Mouse (Mus musculus): Measurements from ENCODE around the gene Adamts18. TPM values are rescaled to one million over a fixed set of nuclear protein-coding genes. Genes with fewer than 3 reads are reported as not detected.
"Not testable (repeated sequence)": the region's sequence is repeated elsewhere in the genome, so short reads cannot be mapped to it uniquely, and the experiment has no call there.

Adamts18 gene
- total RNA-seq, 2 experiments from 2014 or later = 0.28 to 0.32 TPM

GRCm38 (mm10) chr8:113838211-113838610 is 10.3 kb downstream of the Adamts18 start:
- no peak for DNase-seq

DNA sequence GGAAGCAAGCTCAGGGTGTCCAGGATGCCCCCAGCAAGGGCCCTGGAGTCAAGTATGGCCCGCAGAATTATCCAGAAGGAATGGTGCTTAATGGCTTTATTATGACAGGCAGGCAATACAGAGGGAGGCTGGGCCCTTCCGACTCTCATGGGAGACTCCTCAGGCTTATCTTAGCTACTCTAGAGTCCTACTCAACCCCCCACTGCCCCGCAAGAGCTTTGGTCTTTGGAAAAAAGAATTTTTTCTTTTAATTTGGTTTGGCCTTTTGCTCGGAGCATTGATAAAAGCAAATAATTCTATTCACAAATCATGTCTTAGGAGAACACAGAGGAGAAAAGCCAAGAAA is 11.0 kb downstream of the Adamts18 start:
- DNase-seq = no peak

DNA sequence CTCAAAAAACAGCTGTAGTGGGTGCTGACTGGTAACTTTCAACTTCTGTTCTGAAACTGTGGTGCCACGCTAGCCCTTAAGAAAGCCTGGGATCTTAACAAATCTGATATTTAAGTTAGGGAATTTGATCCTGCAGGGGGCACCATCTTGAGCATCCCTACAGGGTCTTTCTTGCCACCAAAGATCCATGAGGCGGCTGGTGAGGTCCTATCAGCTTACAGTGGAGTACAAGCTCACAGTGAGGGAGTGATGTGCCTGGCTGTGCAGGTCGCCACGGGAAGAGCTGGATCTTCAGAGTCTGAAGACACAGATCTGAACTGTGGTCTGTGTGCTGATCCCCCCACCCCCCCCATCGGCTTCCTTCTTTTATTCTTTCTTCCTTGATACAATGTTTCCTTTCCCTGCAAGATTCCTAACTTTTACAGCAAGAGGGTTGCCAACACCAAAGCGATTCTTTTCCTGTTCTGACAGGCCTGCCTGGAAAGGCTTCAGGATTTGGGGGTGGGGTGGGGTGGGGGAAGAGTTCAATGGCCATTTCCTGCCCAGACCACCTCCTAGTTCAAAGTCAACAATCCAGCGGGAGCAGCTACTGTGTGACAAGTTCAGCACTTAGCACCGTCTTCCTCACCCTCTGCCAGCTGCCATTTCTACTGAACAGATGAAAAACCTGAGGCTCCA is 11.5 kb downstream of the Adamts18 start:
- DNase-seq = no peak

GRCm38 (mm10) chr8:113833644-113834043 is 14.9 kb downstream of the Adamts18 start:
- DNase-seq = no peak

GRCm38 (mm10) chr8:113827270-113827669 is 21.3 kb downstream of the Adamts18 start:
- no peak for DNase-seq

GRCm38 (mm10) chr8:113820983-113821587 is 27.5 kb downstream of the Adamts18 start:
- no peak for DNase-seq

DNA sequence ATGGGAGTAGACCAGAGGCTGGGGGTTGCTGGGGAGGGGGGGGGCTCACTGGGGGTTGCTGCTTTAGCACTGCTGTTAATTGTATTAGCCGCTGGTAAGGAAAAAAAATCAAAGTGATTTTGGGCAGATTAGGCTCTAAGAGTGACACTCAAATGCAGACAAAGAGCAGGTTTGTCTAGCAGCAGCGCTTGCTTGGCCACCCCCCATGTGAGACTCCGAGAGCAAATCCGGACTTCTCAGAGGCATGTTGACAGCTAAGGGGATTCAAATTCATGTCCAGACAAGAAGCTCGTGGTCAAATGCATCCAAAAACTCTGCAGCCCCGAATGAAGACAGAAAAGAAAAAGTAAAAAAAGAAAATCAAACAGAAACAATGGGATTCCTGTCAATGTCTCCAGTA is 34.6 kb downstream of the Adamts18 start:
- DNase-seq = no peak

- no peak for DNase-seq
Measured at GRCm38 (mm10) chr8:113811521-113811920, 37.0 kb downstream of the Adamts18 start.

- no peak for DNase-seq
Measured at GRCm38 (mm10) chr8:113809929-113810328, 38.6 kb downstream of the Adamts18 start.

DNA sequence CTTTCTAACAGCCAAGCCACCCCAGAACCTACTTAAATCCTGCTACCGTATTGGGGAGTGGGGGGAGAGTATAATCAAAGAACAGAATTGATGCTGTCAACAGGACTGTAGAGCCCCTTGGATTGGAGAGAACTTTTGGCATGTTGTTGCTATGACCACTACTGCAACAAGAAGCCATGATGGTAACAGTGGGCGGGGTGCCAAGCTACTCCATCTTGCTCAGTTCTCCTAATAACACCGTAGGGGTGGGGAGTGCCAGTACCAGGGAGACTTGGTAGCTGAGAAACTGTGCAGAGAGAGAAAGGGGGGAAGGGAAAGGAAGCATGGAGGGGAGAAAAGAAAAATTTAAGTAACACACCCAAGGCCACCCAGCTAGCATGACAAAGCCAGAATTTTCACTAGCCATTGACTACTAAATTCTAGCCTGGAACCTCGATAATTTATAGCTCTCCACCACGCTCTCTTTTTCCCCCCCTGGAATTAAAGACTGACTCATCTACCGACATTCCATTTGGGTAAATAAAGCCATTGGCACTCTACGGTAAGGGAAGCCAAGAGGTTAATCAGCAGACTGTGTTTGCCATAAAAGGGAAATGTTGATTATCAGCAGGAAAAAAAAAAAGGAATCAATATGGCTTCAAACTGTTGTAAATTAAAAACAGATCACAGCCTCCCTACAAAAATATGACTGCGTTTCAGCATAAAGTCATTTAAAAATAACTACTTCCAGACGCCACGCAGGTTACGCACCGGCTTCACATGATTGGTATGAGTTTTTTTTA is 44.5 kb downstream of the Adamts18 start:
- no peak for DNase-seq

- DNase-seq = no peak
Measured at GRCm38 (mm10) chr8:113801551-113801950, 47.0 kb downstream of the Adamts18 start.

- not testable (repeated sequence) for DNase-seq
Measured at GRCm38 (mm10) chr8:113800556-113800955, 48.0 kb downstream of the Adamts18 start.

DNA sequence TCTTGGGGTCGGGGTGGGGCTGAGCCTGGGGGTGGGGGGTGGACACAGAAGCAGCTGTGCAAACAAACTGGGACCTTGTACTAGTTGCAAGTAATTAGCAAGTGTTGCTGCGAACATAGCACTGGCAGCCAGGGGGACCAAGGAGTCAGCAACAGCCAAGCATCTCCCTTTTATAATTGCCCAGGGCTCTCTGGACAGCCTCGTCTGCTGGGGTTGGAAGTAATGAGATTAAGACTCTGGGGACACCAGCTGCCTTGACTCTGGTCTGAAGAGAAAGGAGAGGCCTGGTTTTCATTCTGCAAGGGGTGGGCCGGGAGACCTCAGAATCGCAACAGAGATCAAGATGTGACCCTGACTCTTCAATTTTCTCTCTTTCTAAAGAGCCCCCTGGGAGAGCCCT is 49.0 kb downstream of the Adamts18 start:
- DNase-seq = no peak

- no peak for DNase-seq
Measured at GRCm38 (mm10) chr8:113791856-113792255, 56.7 kb downstream of the Adamts18 start.

- no peak for DNase-seq
Measured at GRCm38 (mm10) chr8:113791061-113791460, 57.5 kb downstream of the Adamts18 start.

GRCm38 (mm10) chr8:113783711-113784110 is 64.8 kb downstream of the Adamts18 start:
- no peak for DNase-seq

DNA sequence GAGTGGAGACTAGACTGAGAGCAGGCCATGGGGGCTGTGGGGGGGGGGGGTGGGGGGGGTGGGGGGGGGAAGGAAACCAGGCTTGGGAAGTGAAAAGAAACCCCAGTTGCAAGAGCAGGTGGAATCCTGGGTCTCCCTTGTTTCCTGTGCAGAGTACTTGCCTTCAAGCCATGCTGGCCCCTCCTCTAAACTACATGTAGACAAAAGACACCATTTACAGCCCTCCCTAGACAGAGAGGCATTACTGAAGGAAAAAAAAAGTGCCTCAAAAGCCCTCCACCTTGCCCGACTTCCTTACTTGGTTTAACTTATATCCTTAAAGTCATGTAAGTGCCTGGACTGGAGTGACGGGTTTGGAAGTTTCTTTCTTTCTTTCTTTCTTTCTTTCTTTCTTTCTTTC is 67.0 kb downstream of the Adamts18 start:
- DNase-seq = no peak

DNA sequence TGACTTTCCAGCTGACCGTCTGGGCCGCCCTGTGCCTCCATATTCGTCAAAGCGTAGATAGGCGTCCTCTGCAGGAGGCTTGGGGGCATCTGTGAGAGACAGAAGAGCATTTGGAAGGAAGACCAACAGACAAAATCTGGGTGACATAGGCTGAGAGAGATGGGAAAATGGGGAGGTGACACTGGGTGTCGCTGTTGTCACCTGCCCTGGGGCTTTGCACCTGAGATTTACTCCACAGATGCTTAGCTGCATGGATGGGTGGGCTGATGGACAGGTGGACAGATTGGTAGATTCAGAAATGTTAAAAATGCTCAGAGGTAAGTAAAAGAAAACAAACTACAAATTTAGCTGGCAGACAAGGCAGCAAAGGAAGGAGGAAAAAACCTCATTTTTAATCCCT is 73.2 kb downstream of the Adamts18 start:
- no peak for DNase-seq

- DNase-seq = no peak
Measured at GRCm38 (mm10) chr8:113768861-113769410, 79.6 kb downstream of the Adamts18 start.

DNA sequence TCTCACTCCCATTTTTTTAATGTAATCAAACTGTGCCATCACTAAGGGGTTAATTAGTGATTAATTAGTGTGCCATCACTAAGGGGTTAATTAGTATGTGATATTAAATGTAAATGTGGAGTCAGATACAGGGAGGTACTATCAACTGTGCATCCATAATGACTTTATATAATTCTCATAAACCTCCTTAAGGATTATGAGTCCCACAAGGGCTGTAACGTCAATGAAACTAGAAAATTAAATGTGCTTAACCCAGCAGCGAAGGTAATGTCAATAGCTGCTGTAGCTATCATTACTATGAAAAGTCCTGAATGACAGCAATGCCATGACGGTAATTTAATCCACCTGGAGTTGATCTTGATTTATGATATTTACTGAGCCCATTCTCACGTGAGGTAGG is 83.4 kb downstream of the Adamts18 start:
- DNase-seq = no peak

DNA sequence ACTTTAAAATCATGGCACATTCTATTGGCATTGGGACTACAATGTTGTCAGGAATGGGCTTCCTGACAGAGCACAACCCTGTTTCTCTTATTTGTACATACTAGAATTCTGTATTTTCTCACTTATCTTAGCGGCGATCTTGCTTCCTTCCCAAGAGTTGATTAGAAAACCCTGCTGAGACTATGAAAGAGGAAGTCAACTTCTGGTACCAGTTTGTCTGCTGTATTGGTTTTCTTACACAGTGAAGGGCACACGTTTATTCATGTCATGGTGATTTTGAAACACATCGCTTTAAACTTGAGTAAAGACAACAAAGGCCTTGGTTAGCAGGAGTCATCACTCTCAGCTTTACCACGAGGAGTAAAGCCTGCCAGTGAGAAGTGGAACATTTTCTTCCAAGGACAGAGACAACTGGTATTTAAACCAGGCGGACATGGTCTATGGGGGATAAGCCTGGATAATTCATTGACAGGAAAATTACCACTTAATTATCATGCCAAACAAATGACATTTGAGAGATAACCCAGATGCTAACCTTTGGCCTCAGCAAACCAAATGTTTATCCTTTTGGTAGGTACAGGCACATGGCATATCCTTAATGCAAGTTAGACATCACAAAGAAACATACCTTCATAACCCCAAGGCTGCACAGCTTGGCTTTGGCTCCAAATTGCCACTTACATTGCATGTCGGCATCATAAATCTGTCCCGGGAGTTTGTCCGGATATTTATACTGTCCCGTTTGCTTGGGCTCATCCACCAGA is 84.8 kb downstream of the Adamts18 start:
- no peak for DNase-seq

- no peak for DNase-seq
Measured at GRCm38 (mm10) chr8:113762101-113762500, 86.4 kb downstream of the Adamts18 start.
